Mouse (Mus musculus) CD4-positive, CD25-positive, alpha-beta regulatory T cell, adult 2 months (primary cell): ENCODE results near the gene Gm20219.

Experiments
- DNase-seq: peaks from one replicate; pipeline ENCODE4 v3.0.0-alpha.2; 2012; ENCODE audit warnings: low read depth, low spot score

Gene Gm20219

GRCm38 (mm10) chr17:56552781-56553363 is 1.3 kb downstream of the Gm20219 start:
- DNase-seq, result peak; percentile 89

DNA sequence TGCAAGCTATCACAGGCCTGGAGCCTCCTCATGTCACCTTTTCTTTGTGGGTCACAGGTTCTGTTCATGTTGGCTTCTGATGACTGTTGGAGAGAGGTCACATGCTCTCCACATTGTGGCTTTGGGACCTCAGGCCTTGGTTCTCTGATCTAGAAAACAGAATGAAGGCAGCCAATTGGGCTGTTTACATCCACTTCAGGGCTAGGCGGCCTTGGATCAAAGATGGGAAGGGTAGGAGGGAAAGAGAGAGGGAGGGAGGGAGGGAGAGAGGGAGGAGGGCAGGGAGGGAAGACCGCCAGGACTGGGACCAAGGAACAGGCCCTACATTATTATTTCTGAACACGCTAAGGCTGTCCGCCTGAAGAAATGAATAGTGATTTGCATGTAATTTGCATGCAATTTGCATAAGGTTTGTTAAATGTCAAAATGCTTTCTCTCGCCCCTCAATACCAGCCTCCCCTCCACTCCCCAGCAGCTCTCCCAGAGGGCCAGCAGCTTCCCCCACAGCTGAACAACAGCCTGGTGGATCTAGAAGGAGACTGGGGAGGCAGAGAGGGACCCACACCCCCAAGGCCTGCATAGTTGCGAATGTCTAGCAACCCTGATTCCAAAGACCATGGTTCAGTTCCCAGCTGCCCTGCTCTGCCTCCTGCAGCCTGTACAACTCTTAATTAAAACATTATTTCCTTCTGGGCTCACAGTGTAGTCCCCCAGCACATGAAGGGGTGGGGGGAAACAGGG is 2.2 kb downstream of the Gm20219 start:
- no peak for DNase-seq

DNA sequence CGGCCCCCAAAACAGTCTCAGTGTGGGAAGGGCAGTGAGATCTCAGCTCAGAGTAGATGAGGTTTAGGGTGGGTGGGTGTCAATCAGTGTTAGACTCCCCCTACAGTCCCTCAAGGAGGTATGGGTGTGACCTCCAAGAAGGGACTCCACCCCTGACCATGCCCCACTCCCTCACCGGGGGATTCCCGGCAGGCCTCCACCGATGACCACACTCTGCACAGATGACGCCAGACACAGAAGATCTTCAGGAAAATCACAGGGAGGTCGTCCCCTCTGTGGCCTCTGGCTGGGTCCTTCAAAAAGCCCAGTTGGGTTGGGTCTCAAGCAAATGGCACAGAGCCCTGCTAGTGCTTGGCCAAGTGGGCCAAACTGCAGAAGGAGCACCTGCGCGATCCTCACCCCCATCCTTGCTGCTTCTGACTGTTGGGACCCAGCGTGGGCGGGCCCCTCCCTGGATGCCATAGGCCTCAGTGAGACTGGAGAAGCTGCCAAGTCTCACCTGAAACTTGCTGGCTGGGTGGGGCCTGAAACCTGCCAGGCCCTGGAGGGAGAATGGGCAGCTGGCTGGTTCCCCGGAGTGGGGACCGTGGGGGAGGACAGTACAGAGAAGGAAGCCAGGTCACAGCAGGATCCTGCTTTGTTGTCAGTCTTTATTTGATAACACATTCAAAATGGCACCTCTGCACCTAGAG is 3.3 kb downstream of the Gm20219 start:
- no peak for DNase-seq

DNA sequence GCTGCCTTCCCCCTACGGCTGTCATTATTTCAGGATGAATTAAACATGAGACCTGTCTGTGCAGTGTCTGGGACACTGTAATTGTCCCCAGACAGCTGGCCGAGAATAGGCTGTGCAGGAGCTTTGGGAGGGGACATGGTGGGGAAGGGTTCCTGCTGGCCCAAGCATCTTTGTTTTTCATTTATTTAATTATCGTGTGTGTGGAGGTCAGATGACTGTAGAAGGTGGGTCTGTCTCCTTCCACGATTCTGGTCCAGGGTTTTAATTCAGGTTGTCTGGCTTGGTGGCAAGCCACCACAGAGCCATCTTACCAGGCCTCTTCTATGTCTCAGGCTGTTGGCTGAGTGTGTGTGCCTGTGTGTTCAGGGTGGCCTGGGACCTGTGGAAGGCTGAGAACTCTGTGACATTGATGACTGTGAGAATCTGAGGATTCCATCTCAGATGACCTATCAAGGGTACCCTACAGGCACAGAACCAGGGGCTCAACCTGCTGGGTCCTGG is 5.5 kb downstream of the Gm20219 start:
- no peak for DNase-seq

DNA sequence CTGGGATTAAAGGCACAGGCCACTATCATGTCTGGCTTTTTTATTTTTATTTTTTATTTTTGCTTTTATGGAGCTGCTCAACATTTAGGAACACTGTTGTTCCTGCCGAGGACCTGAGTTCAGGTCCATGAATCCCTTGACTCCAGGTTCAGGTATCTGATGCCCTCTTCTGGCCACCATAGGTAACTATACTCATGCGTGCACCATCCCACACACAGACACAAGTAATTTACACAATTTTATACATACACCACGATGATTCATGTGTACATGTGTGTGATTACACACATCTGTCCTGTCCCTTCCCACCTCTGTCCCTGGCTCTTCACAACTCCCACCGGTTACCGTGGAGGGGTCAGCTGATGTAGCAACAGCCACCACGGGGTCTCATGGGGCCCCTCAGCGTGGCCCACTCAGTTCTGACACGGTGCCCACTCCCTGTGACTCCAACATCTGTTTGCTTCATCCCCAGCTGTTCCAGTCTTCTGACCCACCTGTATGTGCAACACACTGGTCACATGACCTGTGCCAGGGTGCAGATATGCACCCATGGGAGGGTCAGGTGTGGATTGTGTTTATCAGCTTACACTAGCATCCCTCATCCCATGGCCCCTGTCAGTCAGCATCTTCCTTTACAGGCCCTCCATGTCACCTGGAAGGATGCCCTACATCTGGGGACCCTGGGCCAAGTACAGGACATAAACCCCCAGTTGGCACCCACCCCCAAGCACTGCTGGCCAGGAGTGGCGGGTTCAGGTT is 6.2 kb downstream of the Gm20219 start:
- no peak for DNase-seq

- DNase-seq, result no peak
Observed at GRCm38 (mm10) chr17:56547116-56547845, 6.9 kb downstream of the Gm20219 start.

DNA sequence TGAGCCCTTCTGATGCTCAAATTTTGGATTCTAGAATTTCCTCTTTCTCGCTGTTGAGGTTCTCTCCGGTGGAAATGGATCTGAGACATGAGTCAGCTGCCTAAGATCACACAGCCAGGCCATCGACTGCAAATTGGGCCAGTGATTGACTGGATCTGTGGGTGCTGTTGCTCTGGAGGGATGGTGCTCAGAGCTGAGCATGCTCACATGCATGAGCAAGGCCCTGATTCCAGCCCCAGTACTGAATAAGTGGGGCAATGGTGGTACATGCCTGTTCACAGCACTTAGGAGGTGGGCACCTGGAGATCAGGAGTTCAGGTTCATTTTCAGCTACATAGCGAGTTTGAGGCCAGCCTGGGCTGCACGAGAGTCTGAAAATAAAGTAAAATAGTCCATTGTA is 7.6 kb downstream of the Gm20219 start:
- DNase-seq, result no peak

DNA sequence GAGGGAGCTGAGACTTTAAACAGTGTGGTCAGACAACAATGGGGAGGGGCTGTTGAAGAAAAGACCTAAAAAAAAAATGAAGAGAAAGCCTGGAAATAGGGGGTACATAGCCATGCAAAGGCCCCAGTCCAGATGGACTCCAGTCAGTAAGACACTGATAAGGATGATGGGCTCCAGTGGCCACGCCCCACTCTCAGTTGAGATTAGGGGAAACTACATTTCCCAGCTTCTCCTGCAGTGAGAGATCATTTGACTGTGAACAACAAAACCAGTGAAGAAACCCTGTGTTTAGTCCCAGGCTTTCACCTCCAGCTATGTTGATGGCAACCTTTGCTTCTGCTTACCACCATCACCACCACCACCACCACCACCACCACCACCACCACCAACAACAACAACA is 8.2 kb downstream of the Gm20219 start:
- DNase-seq, result no peak

DNA sequence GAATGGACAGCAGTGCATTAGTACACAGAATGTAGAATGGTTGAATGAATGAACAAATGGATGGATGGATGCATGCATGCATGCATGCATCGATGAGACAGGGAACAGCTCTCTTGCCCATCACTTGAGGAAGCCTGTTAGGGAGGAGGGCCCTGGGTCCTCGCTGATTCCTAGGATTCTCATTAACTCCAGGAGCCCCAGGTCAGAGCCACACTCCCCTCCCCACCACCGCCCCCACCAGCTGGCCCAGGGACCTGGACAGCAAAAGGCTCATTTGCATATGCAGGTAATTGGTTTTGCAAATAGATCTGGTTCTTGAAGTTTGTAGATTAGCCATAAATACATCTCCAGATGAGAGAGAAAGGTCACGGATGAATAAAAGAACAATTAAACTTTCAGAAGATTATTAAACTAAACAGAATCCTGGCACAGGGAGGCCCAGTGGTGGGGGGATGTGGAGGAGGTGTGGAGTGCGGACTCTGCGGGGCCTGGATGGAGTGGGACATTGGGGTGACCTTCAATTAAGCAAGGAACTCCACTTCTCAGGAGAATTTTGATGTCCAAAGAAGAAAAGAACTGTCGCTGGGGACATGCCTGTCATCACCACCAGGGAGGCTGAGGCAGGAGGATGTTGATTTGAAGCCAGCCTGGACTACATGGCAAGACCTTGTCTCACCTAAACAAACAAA is 9.3 kb downstream of the Gm20219 start:
- DNase-seq, result no peak

DNA sequence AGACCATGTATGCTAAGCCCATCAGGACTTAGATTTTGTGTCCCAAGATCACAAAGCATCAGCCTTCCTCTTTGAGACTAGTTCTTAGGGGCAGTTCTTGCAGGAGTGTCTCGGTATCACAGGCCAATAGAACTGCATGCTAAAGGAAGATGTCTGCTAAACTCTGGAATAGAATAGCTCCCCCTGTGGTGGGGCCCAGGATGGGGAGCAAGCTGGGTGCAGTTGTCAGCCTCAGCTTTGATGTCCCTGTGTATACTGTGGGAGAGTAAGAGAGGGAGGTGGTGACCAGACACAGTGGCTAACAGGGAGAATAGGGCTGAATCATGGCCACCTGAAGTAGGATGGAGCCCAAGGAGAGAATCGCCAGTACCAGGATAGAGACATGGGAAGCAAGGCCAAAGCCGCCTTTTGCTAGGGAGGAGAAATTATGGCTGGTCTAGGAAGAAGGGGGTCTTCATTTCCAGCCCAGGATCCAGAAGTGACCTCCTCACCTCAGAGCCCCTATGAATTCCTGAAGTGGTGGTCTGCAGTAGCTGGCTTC is 10.4 kb downstream of the Gm20219 start:
- no peak for DNase-seq

GRCm38 (mm10) chr17:56542736-56543135 is 11.5 kb downstream of the Gm20219 start:
- no peak for DNase-seq

- no peak for DNase-seq
Observed at GRCm38 (mm10) chr17:56540562-56540975, 13.6 kb downstream of the Gm20219 start.

DNA sequence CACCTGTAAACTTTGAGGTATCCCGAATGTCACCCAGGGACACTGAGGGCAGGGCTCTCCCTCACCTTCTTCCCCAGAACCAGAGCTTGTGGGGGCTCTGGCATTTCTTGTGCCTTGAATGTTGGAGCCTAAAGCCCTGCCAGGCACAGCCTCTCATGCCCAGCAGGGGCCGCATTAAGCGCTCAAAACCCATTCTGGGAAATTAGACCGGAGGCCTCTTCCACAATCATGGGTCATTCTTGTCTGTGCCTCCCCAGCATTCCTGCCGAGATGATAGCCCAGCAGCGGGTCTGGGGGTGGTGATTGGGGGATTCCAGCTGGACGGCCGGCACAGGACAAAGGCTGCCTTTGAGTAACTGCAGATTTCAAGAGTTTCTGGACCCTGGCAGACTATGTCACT is 16.3 kb downstream of the Gm20219 start:
- DNase-seq, result no peak

DNA sequence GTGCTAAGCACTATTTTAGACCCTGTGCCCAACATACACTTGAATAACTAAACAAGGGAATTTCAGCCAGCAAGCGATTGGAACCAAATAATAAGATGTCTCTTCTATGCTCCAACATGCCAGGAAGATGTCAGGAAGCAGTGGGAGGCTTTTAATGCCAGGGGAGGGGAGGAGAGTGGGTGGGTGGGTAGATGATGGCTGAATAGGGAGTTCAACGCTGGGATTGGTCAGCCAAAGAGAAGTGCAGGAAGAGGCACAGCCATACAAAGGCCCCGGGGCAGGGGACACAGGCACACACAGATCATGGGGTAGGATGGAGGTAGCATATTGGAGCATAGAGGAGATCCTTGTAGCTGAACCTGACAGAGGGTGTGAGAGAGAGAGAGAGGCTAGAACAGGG is 17.3 kb downstream of the Gm20219 start:
- no peak for DNase-seq

- no peak for DNase-seq
Observed at GRCm38 (mm10) chr17:56536192-56536591, 18.0 kb downstream of the Gm20219 start.

GRCm38 (mm10) chr17:56524943-56525342 is 29.2 kb downstream of the Gm20219 start:
- DNase-seq, result no peak

DNA sequence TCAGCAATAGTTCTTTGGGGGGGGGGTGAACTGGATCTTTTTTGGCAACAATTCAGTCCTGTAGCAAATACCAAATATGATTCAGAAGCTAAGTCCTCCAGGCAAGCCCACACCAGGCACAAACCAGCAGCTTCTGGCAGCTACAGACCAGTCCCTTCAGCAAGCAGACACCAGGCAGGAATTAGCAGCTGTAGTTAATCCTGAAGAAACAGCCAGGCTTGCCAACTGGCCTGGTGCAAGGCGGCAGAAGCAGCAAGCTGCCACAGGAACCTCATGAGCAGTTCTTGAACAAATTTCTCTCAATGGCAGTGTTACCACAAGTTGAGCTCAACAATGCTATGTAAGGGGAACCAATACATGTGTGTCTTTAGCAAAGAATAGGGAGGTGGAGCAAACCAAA is 31.4 kb downstream of the Gm20219 start:
- no peak for DNase-seq

DNA sequence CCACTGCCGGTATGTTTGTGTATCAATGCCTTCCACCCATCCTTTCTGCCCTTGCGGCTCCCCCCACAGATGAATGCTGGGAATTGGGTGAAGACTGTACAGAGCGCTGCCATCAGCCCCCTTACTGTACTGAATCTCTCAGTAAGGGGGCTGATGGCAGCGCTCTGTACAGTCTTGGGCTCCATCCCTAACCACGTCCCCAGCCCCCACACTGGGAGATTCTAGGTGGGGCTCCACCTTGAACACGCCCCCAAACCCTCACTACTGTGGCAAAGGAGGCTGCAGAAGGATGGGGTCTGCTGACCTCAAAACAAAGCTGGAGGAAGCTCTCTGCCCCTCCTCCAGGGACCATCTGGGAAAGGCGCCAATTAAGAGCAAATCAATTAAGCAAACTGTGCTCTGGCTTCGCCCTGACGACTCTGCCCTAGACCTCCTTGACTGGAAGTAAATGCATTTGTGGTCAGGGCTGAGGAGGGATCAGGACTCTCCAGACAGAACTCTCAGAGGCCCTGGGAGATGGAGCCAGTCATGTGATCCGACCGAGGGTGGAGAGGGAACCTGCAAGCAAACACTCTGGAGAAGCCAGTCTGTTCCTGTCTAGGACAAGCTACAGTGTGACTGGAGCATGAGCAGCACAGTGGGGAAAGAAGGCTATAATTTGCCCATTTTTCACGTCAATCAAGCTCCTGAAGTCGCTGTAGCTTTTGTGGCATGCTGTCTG is 38.3 kb downstream of the Gm20219 start:
- no peak for DNase-seq

DNA sequence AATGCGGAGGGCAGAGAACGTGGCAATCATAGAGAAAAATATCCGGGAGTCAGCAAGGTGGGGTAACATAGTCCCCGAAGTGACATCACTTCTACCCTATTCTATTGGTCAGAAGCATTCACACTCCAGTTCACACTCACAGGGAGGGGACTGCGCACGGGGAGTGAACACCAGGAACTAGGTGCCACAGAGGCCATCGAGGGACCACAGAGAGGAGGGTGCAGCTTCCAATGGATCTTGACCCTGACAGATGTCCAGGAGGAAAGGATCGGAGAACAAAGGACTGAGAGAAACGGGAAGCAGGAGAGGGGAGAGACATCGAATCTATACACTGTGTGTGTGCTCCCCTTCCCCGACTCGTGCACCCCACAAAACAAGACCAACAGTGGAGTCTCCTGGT is 39.3 kb downstream of the Gm20219 start:
- DNase-seq, result no peak

DNA sequence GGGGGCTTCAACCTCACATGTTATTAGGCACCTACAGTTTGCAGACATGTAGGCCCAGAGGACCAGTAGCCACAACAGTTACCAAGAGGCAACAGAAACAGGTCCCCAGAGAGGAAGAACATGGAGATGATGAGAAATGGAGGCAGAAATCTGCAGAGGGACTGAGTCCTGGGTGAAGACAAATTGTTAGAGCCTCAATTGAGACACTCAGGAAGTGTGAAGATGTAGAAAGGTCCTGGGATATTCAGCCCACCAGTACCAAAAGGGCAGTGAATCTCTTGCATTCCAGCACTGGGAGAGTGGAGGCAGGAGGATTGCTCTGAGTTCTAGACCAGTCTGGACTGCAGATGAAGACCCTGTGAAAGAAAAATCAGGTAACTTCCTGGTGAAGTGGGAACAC is 39.9 kb downstream of the Gm20219 start:
- DNase-seq, result no peak
